Mouse (Mus musculus): Measurements from ENCODE around the gene Tmem110. TPM values are rescaled to one million over a fixed set of nuclear protein-coding genes. Genes with fewer than 3 reads are reported as not detected.
A peak's percentile ranks its signal among the peaks of the same experiment; 100 is the strongest.

The Tmem110 gene
- polyA plus RNA-seq, 1 experiment, result 9.1 TPM

- no peak overlapping the region for H3ac ChIP-seq (ENCODE audit: control insufficient read depth, insufficient read length)
- TF ChIP-seq E2F4 (IDR thresholded peaks at IDR 0.05; ENCODE audit: insufficient read depth), result no peak
- no peak for TF ChIP-seq TCF12 (IDR thresholded peaks at IDR 0.05; ENCODE audit: insufficient read depth, poor library complexity, severe bottlenecking)
- peaks cover 11% of the 10 kb centered on the region for H3K36me3 ChIP-seq (ENCODE audit: control insufficient read depth, insufficient read depth)
- H3K4me3 ChIP-seq, result no peak overlapping the region
- H3K27me3 ChIP-seq (ENCODE audit: control insufficient read depth, insufficient read depth, insufficient read length), result no peaks in the 10 kb centered on the region
- H3K79me2 ChIP-seq (ENCODE audit: control insufficient read depth, insufficient read depth), result no peaks in the 10 kb centered on the region
- no peak overlapping the region for H3K4me2 ChIP-seq (ENCODE audit: low read depth)
Observed at GRCm38 (mm10) chr14:30821136-30821535, 4.3 kb upstream of the Tmem110 start.

DNA sequence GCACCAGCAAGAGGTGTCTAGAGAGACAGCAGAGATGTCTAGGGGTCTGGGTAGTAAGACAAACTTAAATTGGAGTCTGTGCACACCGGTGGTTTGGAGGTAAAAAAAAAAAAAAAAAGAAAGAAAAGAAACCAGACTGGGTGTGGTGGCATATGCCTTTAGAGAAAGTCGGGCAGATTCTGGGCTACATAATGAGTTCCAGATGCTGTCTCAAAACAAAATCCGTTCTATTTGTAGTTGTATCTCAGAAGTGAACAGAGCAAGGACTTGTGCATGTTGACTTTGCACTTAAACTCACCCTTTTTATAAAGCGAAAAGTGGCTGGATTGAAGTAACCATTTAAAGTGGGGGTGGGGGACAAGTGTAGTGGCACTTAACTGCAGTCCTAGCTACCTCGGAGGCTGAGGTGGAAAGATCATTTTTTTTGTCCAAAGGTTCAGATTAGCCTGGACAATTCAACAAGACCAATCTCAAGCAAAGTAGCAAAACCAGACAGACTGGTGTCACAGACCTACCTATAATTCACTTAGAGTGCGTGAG, 864 bp upstream of the Tmem110 start:
- Histone ChIP-seq H3K4me3 (no peak overlapping the region), H3K36me3 (ENCODE audit: control insufficient read depth, insufficient read depth) (peaks cover 2% of the 10 kb centered on the region), H3K4me2 (ENCODE audit: low read depth) (peak overlapping the region; percentile 21), H3ac (ENCODE audit: control insufficient read depth, insufficient read length) (no peak overlapping the region), H3K79me2 (ENCODE audit: control insufficient read depth, insufficient read depth) (peaks cover 5% of the 10 kb centered on the region), H3K27me3 (ENCODE audit: control insufficient read depth, insufficient read depth, insufficient read length) (no peaks in the 10 kb centered on the region)
- TF ChIP-seq MAX (IDR thresholded peaks at IDR 0.05; ENCODE audit: low read depth) (no peak), POLR2A (IDR thresholded peaks at IDR 0.05; ENCODE audit: insufficient read length, low read depth) (no peak), TCF3 (IDR thresholded peaks at IDR 0.05; ENCODE audit: insufficient read length, low read depth) (no peak), CEBPB (IDR thresholded peaks at IDR 0.05; ENCODE audit: insufficient read depth, poor library complexity, severe bottlenecking) (no peak), USF1 (IDR thresholded peaks at IDR 0.05; ENCODE audit: low read depth) (no peak), TCF12 (IDR thresholded peaks at IDR 0.05; ENCODE audit: insufficient read depth, poor library complexity, severe bottlenecking) (no peak), MYOD1 (IDR thresholded peaks at IDR 0.05; ENCODE audit: control insufficient read depth in 1 of 3, insufficient read length in 2 of 3, low read depth in 2 of 3) (no peak), SRF (IDR thresholded peaks at IDR 0.05; ENCODE audit: control insufficient read depth, insufficient read length, low read depth) (no peak), POLR2AphosphoS2 (IDR thresholded peaks at IDR 0.05; ENCODE audit: insufficient read length, low read depth) (no peak), REST (IDR thresholded peaks at IDR 0.05; ENCODE audit: insufficient read depth, insufficient read length) (no peak), MYOG (IDR thresholded peaks at IDR 0.05; ENCODE audit: control insufficient read depth in 1 of 3, insufficient read depth in 1 of 3, insufficient read length in 2 of 3, low read depth in 2 of 3) (no peak)

DNA sequence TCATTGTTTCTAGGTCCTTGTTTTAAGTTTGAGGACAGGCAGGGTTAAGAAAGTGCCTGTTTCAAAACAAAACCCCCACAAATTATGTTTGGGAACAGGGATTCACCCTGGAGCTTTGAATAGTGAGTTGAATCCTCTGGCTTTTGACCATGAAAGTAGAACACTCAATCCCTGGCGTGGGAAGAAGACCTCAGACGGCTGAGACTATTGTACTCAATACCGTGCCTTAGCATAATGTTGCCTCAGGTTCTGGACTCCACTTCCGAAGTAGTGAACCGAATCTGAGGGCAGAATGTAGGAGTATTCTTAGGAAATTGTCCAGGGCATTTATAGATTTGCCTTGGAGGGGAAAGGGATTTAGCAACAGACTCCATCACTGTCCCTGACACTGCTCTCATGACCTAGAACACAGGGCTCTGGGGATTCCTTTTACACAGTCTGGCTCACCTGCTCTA, 342 bp upstream of the Tmem110 start:
- peak overlapping the region; percentile 43 for H3K4me3 ChIP-seq

DNA sequence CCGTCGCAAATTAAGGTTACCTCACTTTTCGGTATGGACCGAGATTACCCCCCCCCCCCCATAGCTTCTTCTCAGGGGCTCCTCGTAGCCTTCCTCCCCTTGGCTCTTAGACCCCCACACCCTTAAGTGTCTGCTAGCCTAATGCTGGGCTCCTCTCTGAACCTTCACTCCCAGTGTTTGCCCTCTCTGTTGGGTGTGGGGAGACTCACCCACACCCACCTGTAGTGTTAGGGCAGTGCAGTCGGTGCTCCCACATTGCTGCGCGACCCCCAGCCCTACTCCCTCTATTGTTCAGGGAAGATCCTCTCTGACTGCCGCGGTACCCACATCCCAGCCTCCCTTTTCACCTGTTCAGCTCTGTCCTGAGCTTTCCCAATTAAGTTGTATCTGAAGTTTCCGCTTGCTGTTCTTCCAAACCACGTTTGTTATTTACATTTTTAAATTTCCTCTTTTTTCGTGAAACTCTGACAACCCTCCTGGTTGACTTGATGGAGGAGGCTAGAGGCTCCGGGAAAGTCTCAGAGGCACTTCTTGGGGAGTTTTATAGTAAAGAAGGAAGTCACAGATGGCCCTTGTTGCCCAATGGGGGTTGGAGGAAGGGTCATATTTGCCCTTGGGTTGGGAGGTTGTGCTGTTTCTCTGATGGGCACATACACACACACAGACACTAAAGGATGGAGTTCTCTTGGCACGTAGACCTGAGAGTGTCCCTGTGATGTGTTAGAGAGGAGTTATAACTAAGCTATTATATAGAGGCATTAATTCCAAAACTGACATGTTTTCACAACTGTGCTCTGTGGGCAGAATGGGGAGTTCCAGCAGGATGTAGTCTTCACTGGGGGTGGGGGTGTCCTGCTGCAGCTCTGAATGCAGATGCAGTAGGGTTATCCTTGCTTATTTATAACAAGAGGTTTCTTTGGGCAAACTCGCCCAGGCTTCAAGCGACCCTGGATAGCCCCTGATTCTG, 1.1 kb downstream of the Tmem110 start:
- H3ac ChIP-seq (ENCODE audit: control insufficient read depth, insufficient read length), result peak overlapping the region; percentile 58
- H3K4me2 ChIP-seq (ENCODE audit: low read depth), result peak overlapping the region; percentile 83
- H3K79me2 ChIP-seq (ENCODE audit: control insufficient read depth, insufficient read depth), result peaks cover 20% of the 10 kb centered on the region
- TF ChIP-seq POLR2A (IDR thresholded peaks at IDR 0.05; ENCODE audit: insufficient read length, low read depth) (no peak), REST (IDR thresholded peaks at IDR 0.05; ENCODE audit: insufficient read depth, insufficient read length) (no peak), TCF12 (IDR thresholded peaks at IDR 0.05; ENCODE audit: insufficient read depth, poor library complexity, severe bottlenecking) (no peak), TCF3 (IDR thresholded peaks at IDR 0.05; ENCODE audit: insufficient read length, low read depth) (no peak), MYOG (IDR thresholded peaks at IDR 0.05; ENCODE audit: control insufficient read depth in 1 of 3, insufficient read depth in 1 of 3, insufficient read length in 2 of 3, low read depth in 2 of 3) (no peak), E2F4 (IDR thresholded peaks at IDR 0.05; ENCODE audit: insufficient read depth) (no peak), USF1 (IDR thresholded peaks at IDR 0.05; ENCODE audit: low read depth) (no peak), CEBPB (IDR thresholded peaks at IDR 0.05; ENCODE audit: insufficient read depth, poor library complexity, severe bottlenecking) (no peak), SRF (IDR thresholded peaks at IDR 0.05; ENCODE audit: control insufficient read depth, insufficient read length, low read depth) (no peak), POLR2AphosphoS2 (IDR thresholded peaks at IDR 0.05; ENCODE audit: insufficient read length, low read depth) (no peak), MAX (IDR thresholded peaks at IDR 0.05; ENCODE audit: low read depth) (no peak)
- no peaks in the 10 kb centered on the region for H3K36me3 ChIP-seq (ENCODE audit: control insufficient read depth, insufficient read depth)
- no peaks in the 10 kb centered on the region for H3K27me3 ChIP-seq (ENCODE audit: control insufficient read depth, insufficient read depth, insufficient read length)
- H3K4me3 ChIP-seq, result peak overlapping the region; percentile 43

More for the DNA sequence above, 342 bp upstream of the Tmem110 start:
- H3K4me2 ChIP-seq (ENCODE audit: low read depth), result peak overlapping the region; percentile 44
- no peaks in the 10 kb centered on the region for H3K27me3 ChIP-seq (ENCODE audit: control insufficient read depth, insufficient read depth, insufficient read length)
- peaks cover 8% of the 10 kb centered on the region for H3K79me2 ChIP-seq (ENCODE audit: control insufficient read depth, insufficient read depth)
- peak overlapping the region; percentile 58 for H3ac ChIP-seq (ENCODE audit: control insufficient read depth, insufficient read length)
- TF ChIP-seq MYOG (IDR thresholded peaks at IDR 0.05; ENCODE audit: control insufficient read depth in 1 of 3, insufficient read depth in 1 of 3, insufficient read length in 2 of 3, low read depth in 2 of 3) (no peak), TCF3 (IDR thresholded peaks at IDR 0.05; ENCODE audit: insufficient read length, low read depth) (no peak), POLR2AphosphoS2 (IDR thresholded peaks at IDR 0.05; ENCODE audit: insufficient read length, low read depth) (no peak), REST (IDR thresholded peaks at IDR 0.05; ENCODE audit: insufficient read depth, insufficient read length) (no peak), E2F4 (IDR thresholded peaks at IDR 0.05; ENCODE audit: insufficient read depth) (no peak), MYOD1 (IDR thresholded peaks at IDR 0.05; ENCODE audit: control insufficient read depth in 1 of 3, insufficient read length in 2 of 3, low read depth in 2 of 3) (no peak), USF1 (IDR thresholded peaks at IDR 0.05; ENCODE audit: low read depth) (no peak), CEBPB (IDR thresholded peaks at IDR 0.05; ENCODE audit: insufficient read depth, poor library complexity, severe bottlenecking) (no peak), TCF12 (IDR thresholded peaks at IDR 0.05; ENCODE audit: insufficient read depth, poor library complexity, severe bottlenecking) (no peak), SRF (IDR thresholded peaks at IDR 0.05; ENCODE audit: control insufficient read depth, insufficient read length, low read depth) (no peak), POLR2A (IDR thresholded peaks at IDR 0.05; ENCODE audit: insufficient read length, low read depth) (no peak), MAX (IDR thresholded peaks at IDR 0.05; ENCODE audit: low read depth) (no peak)
- H3K36me3 ChIP-seq (ENCODE audit: control insufficient read depth, insufficient read depth), result no peaks in the 10 kb centered on the region

Measured in myocyte (in vitro differentiated cells).